12 mouse cellular contexts compared by ENCODE assay signal in the genomic region with DNA sequence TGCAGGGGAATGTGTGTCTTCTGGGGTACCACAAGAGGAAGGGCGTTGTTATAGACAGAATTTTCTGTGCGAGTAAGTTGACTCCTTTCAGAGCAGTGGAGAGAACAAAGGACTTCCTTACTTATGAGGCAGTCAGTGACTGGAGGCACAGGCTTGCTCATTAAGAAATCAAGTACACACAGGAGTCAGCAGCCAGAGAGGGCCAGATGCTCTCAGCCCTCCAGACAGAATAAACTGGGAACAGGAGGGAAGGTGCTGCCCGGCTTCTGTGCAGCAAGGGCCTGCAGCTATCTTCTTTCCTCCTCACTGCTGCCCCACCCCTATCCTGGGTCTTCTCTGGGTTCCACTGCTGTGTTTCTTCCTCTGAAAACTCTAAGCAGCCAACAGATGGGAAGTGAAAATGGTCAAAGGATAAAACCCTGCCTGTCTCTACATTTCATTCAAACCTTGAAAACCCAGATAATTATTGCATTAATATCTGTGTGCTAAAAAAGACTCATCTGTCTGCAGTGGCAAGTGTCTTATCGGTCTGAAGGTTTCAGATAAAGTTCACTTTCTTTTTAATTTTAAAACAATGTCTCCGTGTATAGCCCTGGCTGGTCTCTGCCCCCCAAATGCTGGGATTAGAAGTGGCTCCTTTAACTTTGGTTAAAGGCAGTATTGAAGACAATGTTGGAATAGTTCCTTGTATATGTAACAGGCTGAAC. TPM values are rescaled to one million over a fixed set of nuclear protein-coding genes. Genes with fewer than 3 reads are reported as not detected.
DNase-seq lines count a peak whose midpoint lies in the region; ATAC-seq and TF ChIP-seq lines count a peak whose summit lies in the region.
"Had no signal": no experiment of that assay in that cellular context is flagged by ENCODE, and none has a peak within 500 bp of the region (broad histone marks: within the 10 kb centered on the region; RNA-seq: fewer than 3 reads in every experiment).

No protein-coding gene starts in this region.

- peaks cover 5% of the 10 kb centered on the region; the same call in 1 of the 2 replicates for H3K4me1 ChIP-seq in heart, embryonic 12.5 days (replicated peaks)
- peaks cover 20% of the 10 kb centered on the region for H3K4me1 ChIP-seq in embryonic facial prominence, embryonic 10.5 days
- H3K4me1 ChIP-seq in hindbrain, embryonic 13.5 days (replicated peaks) = peaks cover 26% of the 10 kb centered on the region
- peaks cover 17% of the 10 kb centered on the region for H3K4me1 ChIP-seq in midbrain, embryonic 15.5 days
- H3K4me1 ChIP-seq in intestine, postnatal 0 days (replicated peaks; ENCODE audit: control insufficient read depth, insufficient read depth, low read length) = no peaks in the 10 kb centered on the region
- H3K4me1 ChIP-seq: heart, embryonic 10.5 days had no signal

- H3K27ac ChIP-seq in heart, embryonic 12.5 days (ENCODE audit: poor library complexity, severe bottlenecking) = no peak overlapping the region
- H3K27ac ChIP-seq in embryonic facial prominence, embryonic 10.5 days (replicated peaks) = peak overlapping the region; percentile 79
- H3K27ac ChIP-seq in hindbrain, embryonic 13.5 days = peak overlapping the region; percentile 76
- peak overlapping the region; percentile 71 for H3K27ac ChIP-seq in midbrain, embryonic 15.5 days
- H3K27ac ChIP-seq in intestine, postnatal 0 days (ENCODE audit: low read depth, low read length) = no peak overlapping the region
- H3K27ac ChIP-seq: heart, embryonic 10.5 days had no signal

- no peaks in the 10 kb centered on the region for H3K27me3 ChIP-seq in heart, embryonic 12.5 days (replicated peaks)
- H3K27me3 ChIP-seq in embryonic facial prominence, embryonic 10.5 days (replicated peaks; ENCODE audit: low read depth, poor library complexity, severe bottlenecking) = no peaks in the 10 kb centered on the region
- H3K27me3 ChIP-seq in hindbrain, embryonic 13.5 days = no peaks in the 10 kb centered on the region
- no peaks in the 10 kb centered on the region for H3K27me3 ChIP-seq in midbrain, embryonic 15.5 days (replicated peaks)
- no peaks in the 10 kb centered on the region for H3K27me3 ChIP-seq in intestine, postnatal 0 days (replicated peaks; ENCODE audit: control insufficient read depth, insufficient read depth, low read length)

- H3K4me3 ChIP-seq in heart, embryonic 12.5 days = no peak overlapping the region
- no peak overlapping the region for H3K4me3 ChIP-seq in embryonic facial prominence, embryonic 10.5 days
- no peak overlapping the region for H3K4me3 ChIP-seq in hindbrain, embryonic 13.5 days
- H3K4me3 ChIP-seq in midbrain, embryonic 15.5 days = no peak overlapping the region
- no peak overlapping the region for H3K4me3 ChIP-seq in intestine, postnatal 0 days (ENCODE audit: low read depth, low read length)
- H3K4me3 ChIP-seq: heart, embryonic 10.5 days had no signal

- no peak for ATAC-seq in heart, embryonic 12.5 days (ENCODE audit: insufficient number of reproducible peaks, low FRiP score)
- no peak for ATAC-seq in hindbrain, embryonic 13.5 days (ENCODE audit: low FRiP score)
- peak; percentile 82 for ATAC-seq in midbrain, embryonic 15.5 days (replicated peaks)
- no peak for ATAC-seq in intestine, postnatal 0 days

- H3K9me3 ChIP-seq in heart, embryonic 12.5 days (replicated peaks) = no peaks in the 10 kb centered on the region
- H3K9me3 ChIP-seq in embryonic facial prominence, embryonic 10.5 days = no peaks in the 10 kb centered on the region
- H3K9me3 ChIP-seq in hindbrain, embryonic 13.5 days = no peaks in the 10 kb centered on the region
- no peaks in the 10 kb centered on the region for H3K9me3 ChIP-seq in midbrain, embryonic 15.5 days
- no peaks in the 10 kb centered on the region for H3K9me3 ChIP-seq in intestine, postnatal 0 days (ENCODE audit: control insufficient read depth)
- H3K9me3 ChIP-seq: heart, embryonic 10.5 days had no signal

- H3K4me2 ChIP-seq in heart, embryonic 12.5 days = no peak overlapping the region
- no peak overlapping the region for H3K4me2 ChIP-seq in hindbrain, embryonic 13.5 days
- no peak overlapping the region for H3K4me2 ChIP-seq in midbrain, embryonic 15.5 days
- H3K4me2 ChIP-seq in intestine, postnatal 0 days (replicated peaks; ENCODE audit: low read depth) = no peak overlapping the region
- H3K4me2 ChIP-seq: lung, embryonic 14.5 days had no signal

- peaks cover 24% of the 10 kb centered on the region for H3K36me3 ChIP-seq in heart, embryonic 12.5 days
- peaks cover 47% of the 10 kb centered on the region for H3K36me3 ChIP-seq in embryonic facial prominence, embryonic 10.5 days (replicated peaks)
- peaks cover 27% of the 10 kb centered on the region for H3K36me3 ChIP-seq in hindbrain, embryonic 13.5 days
- no peaks in the 10 kb centered on the region for H3K36me3 ChIP-seq in midbrain, embryonic 15.5 days (replicated peaks)
- peaks cover 29% of the 10 kb centered on the region for H3K36me3 ChIP-seq in intestine, postnatal 0 days (ENCODE audit: control insufficient read depth, insufficient read depth)

- H3K9ac ChIP-seq in heart, embryonic 12.5 days = 0 out of 2 replicates have a peak overlapping the region, but pooled peaks have one; percentile 18
- H3K9ac ChIP-seq in hindbrain, embryonic 13.5 days = peak overlapping the region; percentile 6
- H3K9ac ChIP-seq in midbrain, embryonic 15.5 days = no peak overlapping the region
- no peak overlapping the region for H3K9ac ChIP-seq in intestine, postnatal 0 days (ENCODE audit: low read depth, low read length)
- H3K9ac ChIP-seq: lung, embryonic 14.5 days had no signal

- TF ChIP-seq CTCF in intestine, postnatal 0 days (IDR thresholded peaks at IDR 0.05; ENCODE audit: low read depth) = no peak

- no peak for DNase-seq in heart, postnatal 4 days
- no peak for DNase-seq in embryonic facial prominence, embryonic 10.5 days (ENCODE audit: low spot score)
- DNase-seq in T-cell, adult 2 months (ENCODE audit: low spot score) = no peak
- DNase-seq in left cerebral cortex, adult 11 months (ENCODE audit: low spot score) = no peak
- DNase-seq: cerebellum, adult 9-11 months; lung, embryonic 14.5 days had no signal

- WGBS in heart, embryonic 12.5 days = 53% methylated on average over 5 of the region's 5 CpGs
- WGBS in embryonic facial prominence, embryonic 10.5 days = 58% methylated on average over 5 of the region's 5 CpGs
- WGBS in hindbrain, embryonic 13.5 days = 52% methylated on average over 5 of the region's 5 CpGs
- WGBS in midbrain, embryonic 15.5 days = 42% methylated on average over 5 of the region's 5 CpGs
- 61% methylated on average over 5 of the region's 5 CpGs for WGBS in intestine, postnatal 0 days

RNA-seq across cellular contexts. Expression of gene Kctd4, which starts 53.9 kb away (rescaled TPM):
- 0.29 and 0.41 TPM in 2 replicates for polyA plus RNA-seq in heart, embryonic 12.5 days (2016; fragmentation: Nextera tagmentation; extraction: Ambion mirVana)
- not detected for total RNA-seq in heart, postnatal 4 days (2021)
- polyA plus RNA-seq in embryonic facial prominence, embryonic 10.5 days (2016; fragmentation: Nextera tagmentation; extraction: Ambion mirVana) = 0.67 and 0.84 TPM in 2 replicates
- 4.0 and 4.1 TPM in 2 replicates for polyA plus RNA-seq in hindbrain, embryonic 13.5 days (2015; fragmentation: Nextera tagmentation; extraction: Ambion mirVana)
- polyA plus RNA-seq in midbrain, embryonic 15.5 days (2015; fragmentation: Nextera tagmentation; extraction: Ambion mirVana) = 7.9 and 8.4 TPM in 2 replicates
- polyA plus RNA-seq in intestine, postnatal 0 days (2015; fragmentation: Nextera tagmentation; extraction: Ambion mirVana) = 0.39 and 0.50 TPM in 2 replicates
- polyA plus RNA-seq: large intestine, adult 2 months had no signal

RNA-seq across cellular contexts. Expression of gene Tpt1, which starts 56.1 kb away (rescaled TPM):
- polyA plus RNA-seq in heart, embryonic 12.5 days (2016; fragmentation: Nextera tagmentation; extraction: Ambion mirVana) = 921 and 928 TPM in 2 replicates
- total RNA-seq in heart, postnatal 4 days (2021) = 1,000 to 10,000 TPM; 3,223 to 3,331 TPM
- 832 and 862 TPM in 2 replicates for polyA plus RNA-seq in embryonic facial prominence, embryonic 10.5 days (2016; fragmentation: Nextera tagmentation; extraction: Ambion mirVana)
- polyA plus RNA-seq in hindbrain, embryonic 13.5 days (2015; fragmentation: Nextera tagmentation; extraction: Ambion mirVana) = 884 and 886 TPM in 2 replicates
- 613 and 619 TPM in 2 replicates for polyA plus RNA-seq in midbrain, embryonic 15.5 days (2015; fragmentation: Nextera tagmentation; extraction: Ambion mirVana)
- 1,212 and 1,295 TPM in 2 replicates for polyA plus RNA-seq in intestine, postnatal 0 days (2015; fragmentation: Nextera tagmentation; extraction: Ambion mirVana)

Comparison
In these comparisons a context has a peak if more than half of its experiments do, and no peak if none do; other contexts are left out.
1. H3K27ac ChIP-seq: peak in embryonic facial prominence, embryonic 10.5 days (single experiment), hindbrain, embryonic 13.5 days (single experiment) and midbrain, embryonic 15.5 days (single experiment); none in heart, embryonic 12.5 days (single experiment) and intestine, postnatal 0 days (single experiment).
2. H3K9ac ChIP-seq: peak in heart, embryonic 12.5 days (single experiment) and hindbrain, embryonic 13.5 days (single experiment); none in midbrain, embryonic 15.5 days (single experiment) and intestine, postnatal 0 days (single experiment).